Mouse (Mus musculus) MEL (cell line): ENCODE data around the gene Wnk4. TPM values are rescaled to one million over a fixed set of nuclear protein-coding genes. Genes with fewer than 3 reads are reported as not detected.
A peak's percentile ranks its signal among the peaks of the same experiment; 100 is the strongest.

Experiments used
- DNase-seq: peaks from one replicate; pipeline ENCODE4 v3.0.0; 2011; ENCODE audit warnings: low read depth, low spot score
- H3K27ac ChIP-seq: 2 replicates; pipeline ENCODE4 v1.5.1; 2012; ENCODE audit warnings: low read depth, mild to moderate bottlenecking, control low read depth, low read length, moderate library complexity; ENCODE audit not compliant: control insufficient read depth
- H3K27me3 ChIP-seq, 2 experiments: fragments of 150-350 bp in 1 of 2; sonication (generic) in 1 of 2; 2 replicates each; pipeline ENCODE4 v1.6.1; 2012; ENCODE audit warnings: low read length in 2 of 2, mild to moderate bottlenecking in 2 of 2, improper control_type of control experiment in 1 of 2, moderate library complexity in 1 of 2; ENCODE audit not compliant: insufficient read depth in 2 of 2, control insufficient read depth in 1 of 2
- H3K36me3 ChIP-seq, 2 experiments: 2 replicates each; pipeline ENCODE4 v1.6.1; 2012 to 2014; ENCODE audit warnings: low read length in 2 of 2, improper control_type of control experiment in 1 of 2, inconsistent platforms in 1 of 2, mild to moderate bottlenecking in 1 of 2; ENCODE audit not compliant: insufficient read depth in 2 of 2, control insufficient read depth in 1 of 2
- H3K4me1 ChIP-seq, 2 experiments: fragments of 150-350 bp in 1 of 2; sonication (generic) in 1 of 2; 2 replicates each; pipeline ENCODE4 v1.6.1; 2012; ENCODE audit warnings: low read length in 2 of 2, improper control_type of control experiment in 1 of 2, mild to moderate bottlenecking in 1 of 2; ENCODE audit not compliant: insufficient read depth in 2 of 2, control insufficient read depth in 1 of 2
- H3K4me3 ChIP-seq, 2 experiments: fragments of 150-350 bp in 1 of 2; sonication (generic) in 1 of 2; 2 replicates each; pipeline ENCODE4 v1.5.1; 2012; ENCODE audit warnings: low read depth in 2 of 2, low read length in 2 of 2, mild to moderate bottlenecking in 2 of 2, moderate library complexity in 2 of 2, control low read depth in 1 of 2, improper control_type of control experiment in 1 of 2; ENCODE audit not compliant: control insufficient read depth in 1 of 2, insufficient read depth in 1 of 2
- H3K79me2 ChIP-seq: 2 replicates; pipeline ENCODE4 v1.6.1; 2012; ENCODE audit warnings: mild to moderate bottlenecking, low read length, moderate library complexity; ENCODE audit not compliant: control insufficient read depth, poor library complexity, insufficient read depth
- H3K9ac ChIP-seq: 2 replicates; pipeline ENCODE4 v1.6.1; 2012; ENCODE audit warnings: low read depth, mild to moderate bottlenecking, control low read depth, low read length, moderate library complexity; ENCODE audit not compliant: control insufficient read depth, poor library complexity, severe bottlenecking
- H3K9me3 ChIP-seq: fragments of 150-350 bp; sonication (generic); replicated peaks from 2 replicates; pipeline ENCODE4 v1.6.1; 2012; ENCODE audit warnings: mild to moderate bottlenecking, low read length, improper control_type of control experiment, moderate library complexity; ENCODE audit not compliant: insufficient read depth
- BHLHE40 ChIP-seq: IDR thresholded peaks from 2 replicates; pipeline ENCODE4 v1.6.1; 2012; ENCODE audit warnings: low read depth, mild to moderate bottlenecking, inconsistent platforms, low read length, improper control_type of control experiment, borderline replicate concordance
- CHD1 ChIP-seq: IDR thresholded peaks from 2 replicates; pipeline ENCODE4 v1.6.1; 2012; ENCODE audit warnings: low read depth, mild to moderate bottlenecking, inconsistent platforms, low read length, improper control_type of control experiment
- ELF1 ChIP-seq: IDR thresholded peaks from 2 replicates; pipeline ENCODE4 v1.6.1; 2014; ENCODE audit warnings: low read depth, mild to moderate bottlenecking, inconsistent platforms, low read length, improper control_type of control experiment, moderate library complexity
- EP300 ChIP-seq, 2 experiments: IDR thresholded peaks; 2 replicates each; pipeline ENCODE4 v1.6.1; 2011; ENCODE audit warnings: improper control_type of control experiment in 2 of 2, low read length in 2 of 2, low read depth in 1 of 2, mild to moderate bottlenecking in 1 of 2
- ETS1 ChIP-seq: IDR thresholded peaks from 2 replicates; pipeline ENCODE4 v1.6.1; 2012; ENCODE audit warnings: low read depth, mild to moderate bottlenecking, inconsistent platforms, low read length, improper control_type of control experiment, moderate library complexity
- GABPA ChIP-seq: IDR thresholded peaks from 2 replicates; pipeline ENCODE4 v1.6.1; 2012; ENCODE audit warnings: low read depth, mild to moderate bottlenecking, inconsistent platforms, low read length, improper control_type of control experiment, moderate library complexity
- GATA1 ChIP-seq: IDR thresholded peaks from 2 replicates; pipeline ENCODE4 v1.6.1; 2011; ENCODE audit warnings: low read depth, low read length, improper control_type of control experiment
- HCFC1 ChIP-seq: IDR thresholded peaks from 2 replicates; pipeline ENCODE4 v1.6.1; 2012; ENCODE audit warnings: low read depth, mild to moderate bottlenecking, inconsistent platforms, low read length, improper control_type of control experiment, moderate library complexity
- JUND ChIP-seq: IDR thresholded peaks from 2 replicates; pipeline ENCODE4 v1.6.1; 2011; ENCODE audit warnings: low read depth, mild to moderate bottlenecking, improper control_type of control experiment, low read length
- KAT2A ChIP-seq: conservative IDR thresholded peaks from 2 replicates; pipeline ENCODE4 v1.6.1; 2012; ENCODE audit warnings: low read depth, low read length, improper control_type of control experiment, inconsistent platforms
- MAFK ChIP-seq: IDR thresholded peaks from 2 replicates; pipeline ENCODE4 v1.6.1; 2011; ENCODE audit warnings: low read depth, mild to moderate bottlenecking, low read length, improper control_type of control experiment, borderline replicate concordance
- MAX ChIP-seq: IDR thresholded peaks from 2 replicates; pipeline ENCODE4 v1.6.1; 2011; ENCODE audit warnings: low read length, improper control_type of control experiment
- MXI1 ChIP-seq: IDR thresholded peaks from 2 replicates; pipeline ENCODE4 v1.6.1; 2011; ENCODE audit warnings: mild to moderate bottlenecking, low read depth, low read length, improper control_type of control experiment
- NELFE ChIP-seq: IDR thresholded peaks from 2 replicates; pipeline ENCODE4 v1.6.1; 2011; ENCODE audit warnings: low read depth, low read length, improper control_type of control experiment
- NRF1 ChIP-seq: IDR thresholded peaks from 2 replicates; pipeline ENCODE4 v1.6.1; 2014; ENCODE audit warnings: low read depth, mild to moderate bottlenecking, inconsistent platforms, low read length, improper control_type of control experiment, moderate library complexity; ENCODE audit not compliant: poor library complexity, insufficient read depth, severe bottlenecking
- RAD21 ChIP-seq: IDR thresholded peaks from 2 replicates; pipeline ENCODE4 v1.6.1; 2011; ENCODE audit warnings: mild to moderate bottlenecking, low read depth, low read length, improper control_type of control experiment
- RCOR1 ChIP-seq: IDR thresholded peaks from 2 replicates; pipeline ENCODE4 v1.6.1; 2012; ENCODE audit warnings: low read depth, mild to moderate bottlenecking, inconsistent platforms, low read length, improper control_type of control experiment
- SIN3A ChIP-seq: IDR thresholded peaks from 2 replicates; pipeline ENCODE4 v1.6.1; 2012; ENCODE audit warnings: low read length, improper control_type of control experiment, inconsistent platforms
- TBP ChIP-seq: IDR thresholded peaks from 2 replicates; pipeline ENCODE4 v1.8.0; 2011; ENCODE audit warnings: low read depth, low read length, improper control_type of control experiment
- TCF12 ChIP-seq: IDR thresholded peaks from 2 replicates; pipeline ENCODE4 v1.6.1; 2014; ENCODE audit warnings: low read depth, mild to moderate bottlenecking, inconsistent platforms, low read length, improper control_type of control experiment, moderate library complexity
- USF1 ChIP-seq: IDR thresholded peaks from 2 replicates; pipeline ENCODE4 v1.6.1; 2014; ENCODE audit warnings: low read depth, mild to moderate bottlenecking, inconsistent platforms, low read length, improper control_type of control experiment, moderate library complexity
- USF2 ChIP-seq, 2 experiments: IDR thresholded peaks; 2 replicates each; pipeline ENCODE4 v1.6.1; 2011 to 2012; ENCODE audit warnings: improper control_type of control experiment in 2 of 2, low read length in 2 of 2, borderline replicate concordance in 1 of 2, inconsistent platforms in 1 of 2, low read depth in 1 of 2, mild to moderate bottlenecking in 1 of 2; ENCODE audit not compliant: insufficient read depth in 1 of 2
- ZKSCAN1 ChIP-seq: IDR thresholded peaks from 2 replicates; pipeline ENCODE4 v1.6.1; 2012; ENCODE audit warnings: low read depth, mild to moderate bottlenecking, inconsistent platforms, low read length, improper control_type of control experiment, moderate library complexity
- ZMIZ1 ChIP-seq: IDR thresholded peaks from 2 replicates; pipeline ENCODE4 v1.6.1; 2012; ENCODE audit warnings: low read depth, mild to moderate bottlenecking, inconsistent platforms, low read length, improper control_type of control experiment, moderate library complexity
- ZNF384 ChIP-seq: IDR thresholded peaks from 2 replicates; pipeline ENCODE4 v1.6.1; 2012; ENCODE audit warnings: low read depth, mild to moderate bottlenecking, inconsistent platforms, low read length, improper control_type of control experiment
- polyA plus RNA-seq, 2 experiments: library from polyadenylated mRNA; stranded (reverse) in 1 of 2; unstranded in 1 of 2; fragments of >175 nt in 1 of 2; fragments of >200 nt in 1 of 2; gene quantifications; 2 replicates each; pipeline versions ENCODE4 v1.2.1 to v1.2.4; 2012; ENCODE audit warnings: low replicate concordance in 2 of 2, low read depth in 1 of 2; ENCODE audit not compliant: insufficient read length in 2 of 2, insufficient read depth in 1 of 2, missing spikeins in 1 of 2
- total RNA-seq: library from RNA; depleted of rRNA; stranded (reverse); fragments of 300-350 nt; gene quantifications from 2 replicates; pipeline ENCODE4 v1.2.3, GENCODE M21; 2012

The Wnk4 gene
- total and polyA plus RNA-seq, 3 experiments: 0.92 to 3.4 TPM; not detected in 1

DNA sequence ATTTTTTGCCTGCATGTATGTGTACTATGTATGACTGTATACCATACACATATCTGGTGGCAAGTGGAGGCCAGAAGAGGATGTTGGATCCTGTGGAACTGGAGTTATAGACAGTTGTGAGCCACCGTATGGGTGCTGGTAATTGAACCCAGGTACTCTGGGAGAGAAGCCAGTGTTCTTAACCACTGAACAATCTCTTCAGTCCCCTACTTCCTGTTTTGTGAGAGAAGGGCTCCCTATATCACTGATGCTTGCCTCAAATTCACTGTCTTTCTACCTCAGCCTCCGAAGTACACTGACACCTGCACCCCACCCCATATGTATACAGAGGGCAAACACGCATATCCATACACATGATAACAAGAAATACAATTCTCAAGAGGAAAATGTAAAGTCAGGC lies 50.7 kb downstream of the Wnk4 start (continued):
- TF ChIP-seq USF2 (IDR thresholded peaks at IDR 0.05; ENCODE audit: borderline replicate concordance in 1 of 2, insufficient read depth in 1 of 2, low read depth in 1 of 2, low read length in 2 of 2) (no peak), ELF1 (peak; percentile 73), KAT2A (no peak), MAX (no peak), ZMIZ1 (no peak), JUND (no peak), USF1 (no peak), ETS1 (no peak; the same call in 1 of the 2 replicates), GATA1 (peak; percentile 52), RAD21 (no peak), SIN3A (0 out of 2 replicates have a peak, but pooled peaks have one; percentile 51)

- Histone ChIP-seq H3K27me3 (no peaks in the 10 kb centered on the region), H3K9ac (peak overlapping the region; percentile 33), H3K4me3 (no peak overlapping the region), H3K4me1 (peaks cover 15 to 23% of the 10 kb centered on the region in 2 experiments), H3K79me2 (peaks cover 13% of the 10 kb centered on the region), H3K9me3 (no peaks in the 10 kb centered on the region), H3K36me3 (peaks cover 0 to 30% of the 10 kb centered on the region in 2 experiments; a peak in 3 of 4 replicates), H3K27ac (peak overlapping the region; percentile 35)
- DNase-seq: peak; percentile 88
- peak; percentile 89 for TF ChIP-seq ETS1
- TF ChIP-seq ZNF384: no peak
- TF ChIP-seq TBP: peak; percentile 24; the same call in 1 of the 2 replicates
- 0 out of 2 replicates have a peak, but pooled peaks have one; percentile 11 for TF ChIP-seq ELF1
- no peak for TF ChIP-seq BHLHE40
- peak; percentile 51; the same call in 1 of the 2 replicates for TF ChIP-seq MXI1
- TF ChIP-seq RCOR1: peak; percentile 64
- 0 out of 2 replicates have a peak, but pooled peaks have one; percentile 33 for TF ChIP-seq HCFC1
- TF ChIP-seq ZKSCAN1: no peak
- TF ChIP-seq GATA1: 0 out of 2 replicates have a peak, but pooled peaks have one; percentile 27
- TF ChIP-seq NRF1: no peak
- no peak for TF ChIP-seq GABPA
- peak; percentile 61; the same call in 1 of the 2 replicates for TF ChIP-seq SIN3A
- no peak for TF ChIP-seq MAFK
- peak in 1 of 2 experiments; percentile 46; a peak in 1 of 4 replicates for TF ChIP-seq EP300 (IDR thresholded peaks at IDR 0.05; ENCODE audit: low read depth in 1 of 2, low read length in 2 of 2)
- TF ChIP-seq CHD1: no peak
- TF ChIP-seq TCF12: peak; percentile 41; the same call in 1 of the 2 replicates
- no peak for TF ChIP-seq NELFE
Measured at GRCm38 (mm10) chr11:101312150-101312549, 51.8 kb downstream of the Wnk4 start.
